Mouse (Mus musculus) cerebellum, adult 8-10 months (tissue): Measurements from ENCODE around the gene Diaph3.

Source experiments
- DNase-seq: peaks from one replicate; pipeline ENCODE4 v3.0.0; 2022

Gene Diaph3

GRCm38 (mm10) chr14:87079725-87080124, 61.3 kb downstream of the Diaph3 start:
- no peak for DNase-seq

DNA sequence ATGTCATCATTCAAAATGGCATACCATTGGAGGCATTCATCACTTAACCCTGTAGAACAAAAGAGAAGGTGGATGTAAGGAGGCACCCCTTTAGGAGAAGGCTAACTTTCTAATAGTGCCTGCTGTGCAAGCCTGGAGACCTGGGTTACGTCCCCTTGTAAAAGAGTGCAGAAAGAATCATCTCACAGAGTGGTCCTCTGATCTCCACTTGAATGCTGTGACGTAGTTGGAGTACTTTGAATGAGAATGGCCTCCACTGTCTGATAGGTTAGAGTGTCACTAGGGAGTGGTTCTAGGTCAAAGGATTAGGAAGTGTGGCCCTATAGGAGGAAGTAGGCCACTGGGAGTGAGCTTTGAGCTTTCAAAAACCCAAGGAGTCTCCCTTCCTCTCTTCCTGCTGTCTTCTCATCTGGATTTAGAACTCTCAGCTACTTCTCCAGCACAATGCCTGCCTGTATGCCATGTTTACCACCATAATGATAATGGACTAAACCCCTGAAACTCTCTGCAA, 66.0 kb downstream of the Diaph3 start:
- no peak for DNase-seq

GRCm38 (mm10) chr14:87064281-87064680, 76.8 kb downstream of the Diaph3 start:
- DNase-seq, result no peak

DNA sequence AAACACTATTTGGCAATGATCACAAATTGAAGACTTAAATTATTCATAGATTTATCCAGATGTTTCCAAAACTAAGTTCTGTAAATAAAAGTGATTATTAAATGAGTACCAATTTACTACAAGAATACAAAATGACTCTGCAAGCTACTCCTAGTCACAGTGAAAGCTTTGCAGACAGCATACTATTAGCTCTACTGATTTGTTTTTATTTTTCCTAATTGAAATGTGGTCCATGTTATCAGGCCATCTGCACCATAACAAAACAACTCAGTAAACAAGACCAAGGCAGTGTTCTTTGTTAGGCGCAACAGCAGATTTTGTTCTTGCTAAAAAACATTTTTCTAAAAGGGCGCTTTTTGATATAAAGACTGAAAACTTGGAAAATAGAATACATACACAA, 84.9 kb downstream of the Diaph3 start:
- DNase-seq, result no peak

GRCm38 (mm10) chr14:87051187-87051586, 89.8 kb downstream of the Diaph3 start:
- DNase-seq, result no peak

DNA sequence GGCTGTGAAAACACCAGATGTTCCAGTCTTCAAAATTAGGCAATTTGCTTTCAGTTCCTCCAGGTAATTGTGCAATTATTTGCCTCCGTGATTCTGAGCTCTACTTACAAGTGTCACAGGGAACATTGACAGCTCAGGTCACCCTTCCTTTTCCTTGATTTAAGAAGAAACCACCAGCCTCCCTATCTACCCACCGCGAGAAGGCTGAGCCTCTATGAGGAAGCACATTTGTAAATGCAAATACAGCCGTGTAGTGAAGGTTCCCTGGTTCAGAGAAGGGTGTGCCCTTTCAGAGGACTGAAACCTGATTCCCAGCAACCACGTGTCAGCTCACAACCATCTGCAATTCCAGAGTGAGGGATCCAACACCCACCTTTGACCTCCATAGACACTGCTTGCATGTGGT, 96.6 kb downstream of the Diaph3 start:
- DNase-seq, result no peak

- DNase-seq, result no peak
Measured at GRCm38 (mm10) chr14:87020240-87020639, 120.8 kb downstream of the Diaph3 start.

GRCm38 (mm10) chr14:87019687-87020086, 121.3 kb downstream of the Diaph3 start:
- no peak for DNase-seq

- no peak for DNase-seq
Measured at GRCm38 (mm10) chr14:86997318-86997717, 143.7 kb downstream of the Diaph3 start.

DNA sequence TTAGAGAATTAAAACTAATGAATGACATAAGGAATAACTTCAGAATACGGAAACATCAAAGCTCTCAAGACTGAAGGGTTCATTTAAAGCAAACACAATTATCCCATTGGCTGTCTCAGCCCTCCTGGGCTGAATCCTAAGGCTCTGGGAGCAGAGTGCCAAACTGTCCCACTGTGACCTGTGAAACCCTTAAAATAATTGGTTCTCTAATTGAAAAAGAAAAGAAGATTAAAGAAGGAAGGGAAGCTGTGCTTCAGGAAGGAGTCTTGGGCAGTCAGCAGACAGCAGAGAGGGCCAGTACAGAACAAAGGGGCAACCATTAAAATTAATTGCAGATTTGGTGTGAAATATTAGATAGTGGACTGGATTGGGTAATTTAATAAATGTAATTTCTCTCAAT, 189.9 kb downstream of the Diaph3 start:
- DNase-seq, result no peak

GRCm38 (mm10) chr14:86937953-86938352, 203.1 kb downstream of the Diaph3 start:
- no peak for DNase-seq

DNA sequence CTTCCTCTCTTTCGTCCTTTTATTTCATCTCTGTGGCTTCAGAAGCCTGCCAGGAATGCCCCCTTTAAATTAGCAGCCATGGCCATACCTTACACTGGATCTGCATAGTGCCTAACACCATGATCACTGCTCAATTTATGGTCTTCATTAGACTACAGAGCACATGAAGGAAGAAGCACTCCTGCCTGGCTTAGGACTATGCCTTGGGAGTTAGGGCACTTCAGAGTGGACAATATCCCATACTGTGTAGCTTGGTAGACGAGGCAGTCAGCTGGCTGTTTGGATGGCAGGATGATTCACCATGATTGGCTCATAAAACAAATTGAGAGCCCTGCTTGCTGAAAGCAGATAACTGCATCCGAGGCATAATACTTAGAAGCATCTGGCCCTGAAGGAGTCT, 204.6 kb downstream of the Diaph3 start:
- no peak for DNase-seq

DNA sequence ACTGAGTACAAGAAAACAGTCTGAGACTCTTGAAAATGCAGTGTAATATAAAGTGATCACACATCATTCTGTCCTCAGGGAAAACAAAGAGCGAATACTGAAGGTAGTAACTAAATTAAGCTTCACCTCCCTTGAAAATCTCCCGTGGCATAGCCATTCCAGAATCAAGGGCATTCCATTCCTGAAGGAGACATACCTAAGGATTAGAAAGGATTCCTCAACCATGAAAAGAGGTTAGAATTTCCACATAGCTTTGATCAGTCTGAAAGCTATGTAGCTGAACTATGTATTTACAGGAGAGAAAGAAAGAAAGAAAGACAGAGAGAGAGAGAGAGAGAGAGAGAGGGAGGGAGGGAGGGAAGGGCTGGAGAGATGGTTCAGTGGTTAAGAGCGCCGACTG, 210.3 kb downstream of the Diaph3 start:
- no peak for DNase-seq

- DNase-seq, result no peak
Measured at GRCm38 (mm10) chr14:86926827-86927226, 214.2 kb downstream of the Diaph3 start.

DNA sequence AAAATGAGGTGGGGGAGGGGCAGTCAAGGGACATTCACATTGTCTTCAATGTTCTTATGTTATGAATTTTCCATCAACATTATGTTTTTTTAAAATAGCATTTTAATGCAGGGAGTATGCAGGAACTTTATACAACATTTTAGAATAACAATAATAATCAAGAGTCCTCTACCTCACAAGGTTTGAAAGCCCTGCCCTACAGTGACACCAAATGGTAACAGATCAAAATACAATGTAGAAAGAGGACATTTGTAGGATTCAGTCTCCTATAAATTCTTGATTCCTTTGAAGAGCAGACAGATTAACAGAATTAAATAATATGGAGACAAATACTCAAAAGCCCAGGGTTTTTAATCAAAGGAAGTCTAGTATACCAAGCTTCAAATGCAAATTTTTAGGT, 242.1 kb downstream of the Diaph3 start:
- DNase-seq, result no peak

GRCm38 (mm10) chr14:86889070-86889804, 251.8 kb downstream of the Diaph3 start:
- DNase-seq, result no peak

GRCm38 (mm10) chr14:86885417-86886098, 255.5 kb downstream of the Diaph3 start:
- DNase-seq, result no peak

DNA sequence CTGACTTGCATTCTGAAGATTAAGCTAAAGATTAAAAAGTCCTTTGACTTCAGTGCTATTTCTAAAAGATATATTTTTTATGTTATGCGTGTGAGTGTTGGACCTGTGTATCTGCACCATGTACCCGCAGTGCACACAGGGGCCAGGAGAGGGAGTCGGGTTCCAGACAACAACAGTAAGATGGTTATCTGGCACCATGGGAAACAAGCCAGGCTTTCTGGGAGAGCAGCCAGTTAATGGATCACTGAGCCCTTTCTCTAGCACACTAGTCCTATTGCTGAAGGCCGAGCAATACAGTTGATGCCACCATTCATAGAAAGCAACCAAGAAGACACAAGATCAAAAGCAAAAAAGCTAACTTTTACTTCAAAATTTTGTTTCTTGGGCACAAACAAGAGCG, 271.5 kb downstream of the Diaph3 start:
- peak; percentile 7 for DNase-seq

DNA sequence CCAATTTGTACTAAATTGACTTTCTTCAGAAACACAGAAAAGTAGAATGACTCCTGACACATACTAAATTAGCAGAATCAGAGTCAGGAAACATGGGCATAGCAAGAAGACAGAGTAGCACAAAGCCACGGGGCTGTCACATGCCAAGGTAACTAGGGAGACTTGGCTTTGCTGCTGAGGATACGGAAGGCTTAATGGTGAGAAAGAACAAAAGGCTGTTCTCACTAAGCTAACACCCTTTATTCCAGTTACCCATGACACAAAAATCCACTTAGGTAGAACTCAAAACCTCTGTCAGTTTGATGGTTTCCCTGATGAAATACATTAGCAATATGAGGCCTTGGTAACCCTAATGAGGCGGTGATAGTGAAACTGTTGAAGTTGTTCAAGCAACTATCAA, 273.9 kb downstream of the Diaph3 start:
- no peak for DNase-seq

DNA sequence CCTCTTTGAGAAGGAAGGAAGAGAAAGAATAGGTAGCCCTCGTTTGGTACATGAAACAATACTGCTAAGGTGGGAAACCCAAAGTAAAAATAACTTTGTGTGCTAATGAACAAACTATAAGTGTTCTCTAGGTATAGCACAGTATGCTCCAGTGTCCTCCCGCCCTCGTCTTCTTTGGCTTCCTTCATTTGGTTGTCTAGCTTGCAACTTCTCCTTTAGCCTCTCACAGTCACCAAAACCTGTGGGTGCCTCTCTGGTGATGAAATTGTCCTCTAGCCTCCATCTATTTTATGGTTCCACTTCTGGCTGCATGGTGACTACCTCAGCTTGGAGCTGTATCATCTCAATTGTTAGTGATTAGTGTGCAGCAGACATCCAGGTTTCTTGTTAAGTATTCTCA, 277.0 kb downstream of the Diaph3 start:
- DNase-seq, result no peak

DNA sequence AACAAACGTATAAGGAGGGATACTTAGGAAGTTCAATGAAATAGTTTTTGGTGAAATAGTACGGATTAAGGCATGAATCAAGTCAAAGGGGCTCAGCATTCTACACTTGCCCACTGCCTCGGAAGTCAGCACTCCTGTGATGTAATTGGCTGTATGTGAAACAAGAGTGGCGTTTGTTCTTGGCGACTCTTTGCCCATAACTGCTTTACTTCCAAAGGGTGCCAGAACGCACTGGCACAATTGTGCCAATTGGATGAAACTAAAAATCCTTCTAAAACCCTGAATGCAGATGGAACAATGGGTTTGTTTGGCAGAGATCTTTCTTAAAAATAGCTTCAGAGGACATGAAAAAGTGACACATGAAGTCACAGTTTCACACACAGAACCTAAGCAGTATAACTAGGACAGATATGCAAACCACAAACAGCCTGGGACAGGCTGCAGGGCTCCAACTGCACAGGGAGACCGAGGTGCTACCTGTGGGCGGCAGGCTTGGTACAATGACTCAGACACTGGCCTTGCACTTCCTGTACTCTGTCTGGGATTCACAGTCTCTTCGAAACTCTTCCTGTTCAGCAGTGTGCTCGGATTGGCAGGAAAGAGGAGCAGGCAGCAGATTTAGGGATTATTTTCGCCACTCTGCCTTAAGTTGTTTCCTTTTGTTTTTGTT, 279.6 kb downstream of the Diaph3 start:
- DNase-seq, result no peak

- no peak for DNase-seq
Measured at GRCm38 (mm10) chr14:86847154-86847810, 293.8 kb downstream of the Diaph3 start.

- DNase-seq, result no peak
Measured at GRCm38 (mm10) chr14:86844075-86844474, 297.0 kb downstream of the Diaph3 start.
